Mouse (Mus musculus): ENCODE measurements around the gene Gm49383.

DNA sequence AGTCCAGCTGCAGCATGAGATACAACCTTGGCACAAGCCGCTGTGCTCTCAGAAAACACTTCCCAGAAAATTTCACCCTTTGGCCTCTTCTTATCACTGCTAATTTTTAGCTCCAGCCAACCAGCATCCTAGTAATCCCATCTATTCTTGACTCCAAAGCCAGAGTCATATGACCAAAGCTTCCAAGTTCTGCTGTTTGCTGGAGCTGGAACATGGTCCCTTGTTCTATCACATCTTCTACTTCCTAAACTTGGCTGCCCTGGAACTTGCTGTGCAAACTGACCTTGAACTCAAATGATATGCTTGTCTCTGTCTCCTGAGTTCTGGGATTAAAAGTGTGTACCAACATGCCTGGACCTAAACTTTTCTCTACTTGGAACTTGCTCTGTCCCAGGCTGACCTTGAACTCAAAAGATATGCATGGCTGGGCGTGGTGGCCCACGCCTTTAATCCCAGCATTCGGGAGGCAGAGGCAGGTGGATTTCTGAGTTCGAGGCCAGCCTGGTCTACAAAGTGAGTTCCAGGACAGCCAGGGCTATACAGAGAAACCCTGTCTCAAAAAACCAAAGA, 49.7 kb downstream of the Gm49383 start:
- TF ChIP-seq CTCF (IDR thresholded peaks at IDR 0.05; ENCODE audit: low read depth), result no peak
- no peak for TF ChIP-seq EP300 (IDR thresholded peaks at IDR 0.05; ENCODE audit: low read depth)

Measured in liver, embryonic 14.5 days (tissue).